Mouse (Mus musculus): ENCODE measurements around the gene Cmss1.

DNA sequence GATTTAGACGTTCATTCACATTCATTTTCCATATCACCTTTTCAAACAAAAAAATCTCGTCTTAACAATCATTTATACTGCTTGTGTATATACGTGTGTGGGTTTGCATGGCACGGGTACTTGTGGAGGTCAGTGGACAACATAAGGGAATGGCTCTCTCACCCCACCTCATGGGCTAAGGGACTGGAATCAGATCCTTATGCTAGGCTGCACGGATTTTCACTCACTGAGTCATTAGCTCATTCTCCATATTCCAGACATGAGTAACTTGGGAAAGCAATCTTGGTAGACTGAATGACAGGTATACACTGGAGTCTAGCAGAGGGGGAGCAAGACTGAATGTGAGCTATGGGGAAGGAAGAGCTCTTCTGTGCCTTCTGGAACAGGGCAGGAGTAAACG is 173.0 kb downstream of the Cmss1 start:
- TF ChIP-seq CTCF (IDR thresholded peaks at IDR 0.05; ENCODE audit: extremely low read depth, insufficient read length, insufficient replicate concordance, low read depth, low read length), result no peak
- no peak for TF ChIP-seq POLR2A (IDR thresholded peaks at IDR 0.05; ENCODE audit: low read depth, low read length)

All from small intestine, adult 2 months (tissue).